Mouse (Mus musculus) urinary bladder, postnatal 25 days (tissue): ENCODE measurements at regions not wholly inside any gene's neighbourhood (a gene's known extent, or its start where the extent isn't known, plus 50 kb on each side); places are given as distances from the start of the nearest gene placed in this dataset.

Experiments used
- DNase-seq: peaks from one replicate; pipeline ENCODE4 v3.0.0; 2022; ENCODE audit warnings: low spot score

DNA sequence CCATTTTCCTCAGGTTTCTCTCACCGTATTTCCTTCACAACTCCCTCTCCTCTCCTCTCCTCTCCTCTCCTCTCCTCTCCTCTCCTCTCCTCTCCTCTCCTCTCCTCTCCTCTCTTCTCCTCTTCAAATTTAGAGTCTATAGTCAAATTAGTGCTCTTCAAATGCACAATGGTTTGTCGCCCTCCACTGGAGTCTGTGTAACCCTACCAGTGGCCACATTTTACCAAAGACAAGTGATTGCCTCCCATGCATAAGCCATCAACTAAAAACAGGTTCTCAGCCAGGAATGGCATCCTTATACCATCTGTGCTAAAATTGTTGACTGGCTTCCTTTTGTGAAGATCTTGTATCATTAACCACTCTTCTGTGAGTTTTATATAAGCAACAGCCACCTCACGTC, 979.5 kb upstream of the Adam24 start:
- peak; percentile 17 for DNase-seq

DNA sequence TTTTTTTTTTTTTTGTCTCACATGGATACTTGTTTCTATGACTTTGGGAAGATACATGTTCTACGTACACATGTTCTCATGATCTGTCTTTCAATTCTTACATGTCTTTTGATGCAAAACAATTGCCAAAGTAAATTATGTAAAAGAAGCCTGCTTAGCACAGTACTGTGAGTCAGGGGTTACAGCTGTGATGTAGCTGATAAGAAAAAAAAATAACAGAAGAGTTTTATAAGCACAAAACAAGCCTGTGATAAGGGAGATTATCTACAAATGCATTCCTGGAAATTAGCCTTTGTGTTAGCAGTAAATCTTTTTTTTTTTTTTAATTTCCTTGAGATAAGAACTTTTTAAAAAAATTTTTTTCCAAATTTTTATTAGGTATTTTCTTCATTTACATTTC, 969.0 kb upstream of the Adam24 start:
- DNase-seq, result no peak

DNA sequence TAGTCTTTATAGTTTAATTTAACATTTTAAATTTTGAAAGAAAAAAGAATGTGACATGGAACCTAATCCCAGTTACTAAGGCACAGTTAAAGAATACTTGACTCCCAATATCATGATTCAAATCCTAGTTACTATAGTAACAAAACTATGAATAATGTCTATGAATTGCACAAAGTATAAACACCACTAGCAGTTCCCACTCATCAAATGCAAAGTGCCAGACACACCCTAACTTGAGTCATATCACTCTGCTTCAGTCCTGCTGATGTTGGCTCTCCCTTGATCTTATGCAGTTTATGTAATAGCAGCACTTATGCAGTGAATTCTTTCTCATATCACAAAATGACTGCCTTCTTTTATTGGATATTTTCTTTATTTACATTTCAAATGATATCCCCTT, 932.5 kb upstream of the Adam24 start:
- no peak for DNase-seq

DNA sequence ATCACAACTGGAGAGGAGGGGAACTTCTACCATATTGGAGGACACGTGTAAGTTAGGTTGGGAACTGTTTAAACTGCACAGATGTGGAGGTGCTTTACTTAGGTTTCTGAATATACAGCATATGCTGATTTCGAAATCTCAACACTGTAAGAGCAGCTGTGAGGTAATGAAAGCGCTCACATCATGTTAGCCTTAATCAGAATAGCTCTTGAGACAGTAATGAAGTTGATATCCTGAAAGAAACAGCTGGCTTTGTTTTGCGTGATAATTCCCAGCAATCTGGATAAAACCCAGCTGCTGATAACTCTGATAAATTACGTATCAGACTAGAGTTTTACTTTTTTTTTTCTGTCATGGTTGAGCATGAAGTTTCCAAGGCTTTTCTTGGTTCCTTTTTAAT, 928.7 kb upstream of the Adam24 start:
- no peak for DNase-seq

DNA sequence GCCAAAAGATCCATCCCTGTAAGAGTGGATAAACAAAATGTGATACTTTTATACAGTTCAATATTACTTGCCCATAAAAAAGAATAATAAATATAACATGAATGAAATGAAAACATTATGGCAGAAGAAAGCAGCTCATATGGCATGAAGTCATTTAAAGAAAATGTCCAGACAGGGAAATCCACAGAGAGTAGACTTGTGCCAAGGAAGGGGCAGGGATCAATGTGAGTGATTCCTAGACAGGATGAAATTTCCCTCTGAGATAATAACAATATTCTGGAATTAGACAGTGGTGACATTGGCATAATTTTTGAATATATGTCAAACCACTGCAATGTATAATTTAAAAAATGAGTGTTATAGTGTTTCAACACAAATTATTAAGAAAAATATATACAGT, 915.0 kb upstream of the Adam24 start:
- DNase-seq, result no peak

DNA sequence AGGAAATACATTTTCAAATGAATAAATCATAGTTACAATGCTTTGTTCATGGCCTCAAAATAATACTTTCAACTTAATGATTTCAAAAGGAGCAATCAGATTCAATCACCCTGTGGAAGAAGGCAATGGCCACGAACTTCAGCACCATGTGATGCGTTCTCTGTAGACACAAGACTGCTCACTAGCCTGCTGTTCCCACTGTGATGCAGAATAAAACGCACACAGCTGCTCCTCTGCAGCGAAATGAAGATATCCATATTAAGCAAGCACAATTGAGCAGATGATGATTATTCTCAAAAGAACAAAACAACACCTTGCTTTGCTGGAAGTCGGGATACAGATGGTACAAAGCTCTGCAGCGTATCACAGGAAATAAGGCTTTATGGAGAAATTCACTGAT, 895.4 kb upstream of the Adam24 start:
- DNase-seq, result no peak

DNA sequence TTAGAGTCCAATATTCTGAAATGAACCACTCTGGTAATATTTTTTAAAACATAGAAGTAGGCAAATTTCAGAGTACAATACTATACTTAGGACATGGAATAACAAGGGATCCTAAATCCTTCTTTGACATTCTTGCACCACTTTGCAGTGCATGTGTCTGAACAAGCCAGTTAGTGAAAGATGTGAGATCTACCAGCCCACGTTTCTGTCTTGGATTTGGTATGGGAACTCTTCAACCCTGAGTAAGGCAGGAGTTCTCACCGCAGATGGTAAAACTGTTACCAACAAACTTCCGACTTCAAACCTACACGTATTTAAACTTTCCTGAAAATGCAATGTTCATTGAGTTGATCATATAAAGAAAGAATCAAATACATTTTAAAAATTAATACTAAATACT, 894.7 kb upstream of the Adam24 start:
- DNase-seq, result no peak

DNA sequence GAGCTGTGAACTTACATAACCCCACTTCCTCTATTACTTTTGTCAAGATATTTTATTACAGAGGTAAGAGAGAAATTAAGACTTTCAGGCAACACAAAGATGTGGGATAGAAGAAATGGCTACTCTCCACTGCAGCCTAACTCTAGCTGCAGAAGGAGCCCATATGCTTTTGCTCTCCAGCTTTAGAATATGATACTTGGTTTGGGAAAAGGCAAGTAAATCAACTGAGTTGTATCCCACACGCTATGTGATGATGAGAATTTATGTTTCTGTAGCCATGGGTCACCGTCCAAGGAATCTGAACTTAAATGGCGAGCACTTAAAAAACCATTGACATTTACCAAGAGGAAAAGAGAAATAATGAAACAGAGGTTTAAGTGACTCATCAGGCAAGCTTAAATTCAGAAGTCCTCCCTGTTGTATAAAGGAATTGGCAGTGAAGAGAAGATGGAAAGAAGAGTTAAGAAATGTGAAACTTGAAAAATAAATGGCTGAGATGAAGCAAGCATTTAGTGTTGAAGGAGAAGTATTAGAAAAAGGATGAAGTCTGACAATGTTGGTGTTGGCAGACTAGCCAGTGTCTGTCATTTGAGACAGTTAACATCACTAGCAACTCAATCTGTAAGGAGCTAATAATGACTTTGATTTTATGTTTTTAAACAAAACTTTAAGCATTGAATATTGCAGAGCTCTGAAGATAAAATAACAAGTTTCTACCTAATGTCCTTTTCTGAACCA, 893.3 kb upstream of the Adam24 start:
- no peak for DNase-seq

DNA sequence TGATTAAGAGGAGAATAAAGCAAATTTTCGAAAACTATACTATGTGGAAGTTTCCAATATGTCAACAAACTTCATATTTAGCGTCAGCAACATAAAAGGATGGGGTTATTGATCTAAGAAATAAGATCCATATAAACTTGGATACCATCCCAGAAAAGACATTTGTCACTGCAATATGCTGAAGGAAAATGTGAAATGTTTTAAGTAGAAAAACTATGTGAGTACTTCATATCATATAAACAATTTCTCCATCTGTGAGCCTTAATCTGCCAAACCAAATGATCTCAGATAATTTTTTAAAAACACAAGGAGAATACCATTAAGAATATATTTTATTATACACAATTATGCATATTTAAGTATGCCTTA, 892.7 kb upstream of the Adam24 start:
- no peak for DNase-seq
